Mouse (Mus musculus) spleen, embryonic (tissue): ENCODE results near the gene Wbp4.

Source experiments
- CTCF ChIA-PET: fragments of 350-600 bp; sonication (Branson Sonifier 250); formaldehyde crosslinking; loops from one replicate; lab custom pipeline; 2022; lab: Charles Lee

Gene Wbp4

DNA sequence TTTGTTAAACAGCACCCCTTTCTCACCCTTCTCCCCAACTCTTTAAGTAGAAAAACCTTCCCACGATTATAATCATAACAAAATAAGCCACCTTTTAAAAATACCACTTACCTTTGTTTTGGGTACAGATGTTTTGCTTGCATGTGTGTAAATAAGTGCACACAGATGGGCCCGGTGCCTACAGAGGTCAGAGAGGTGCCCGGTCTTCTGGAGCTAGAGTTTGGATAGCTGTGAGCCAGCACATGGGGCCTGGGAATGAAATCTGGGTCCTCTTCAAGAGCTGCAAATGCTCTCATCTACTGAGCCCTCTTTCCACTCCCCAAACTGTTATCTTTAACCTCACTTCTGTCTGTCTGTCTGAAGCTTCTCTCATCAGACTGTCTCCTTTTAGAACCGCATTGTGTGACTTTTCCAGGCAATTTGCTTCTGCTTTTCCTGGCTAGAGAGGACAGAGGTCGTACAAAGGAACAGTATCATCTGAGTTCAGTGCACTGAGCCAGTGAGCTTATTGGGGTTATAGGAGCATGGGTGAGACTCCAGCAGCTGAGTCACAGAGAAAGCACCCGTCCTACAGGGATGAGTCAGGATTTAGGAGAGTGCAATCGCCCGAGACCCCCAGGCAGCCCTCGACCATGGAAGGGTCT, 27.5 kb upstream of the Wbp4 start:
- CTCF ChIA-PET: no interaction called here

DNA sequence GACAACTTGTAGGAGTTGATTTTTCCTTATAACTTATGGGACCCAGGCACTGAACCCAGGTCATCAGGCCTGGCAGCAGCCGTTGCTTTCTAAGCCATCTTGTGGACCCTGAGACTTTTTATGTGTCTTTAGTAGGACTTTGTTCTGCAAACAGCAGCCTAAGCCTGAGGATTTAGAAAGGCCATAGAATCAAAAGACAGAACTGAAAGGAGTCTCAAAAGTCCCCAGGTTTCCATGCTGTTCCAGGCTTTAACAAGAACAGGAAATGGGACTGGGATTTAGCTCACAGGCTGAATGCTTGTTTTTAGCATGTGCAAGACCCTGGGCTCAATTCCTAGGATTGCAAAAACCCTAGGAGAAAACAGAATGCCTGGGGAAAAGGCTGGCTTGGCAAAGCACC, 26.5 kb upstream of the Wbp4 start:
- CTCF ChIA-PET: no interaction called here

GRCm38 (mm10) chr14:79506207-79506606, 24.9 kb upstream of the Wbp4 start:
- CTCF ChIA-PET: interaction anchor here (0.5 kb wide), 2 partner anchors 18 to 704 kb away, joined by 3 to 4 read pairs; no protein-coding TSS in a partner anchor

DNA sequence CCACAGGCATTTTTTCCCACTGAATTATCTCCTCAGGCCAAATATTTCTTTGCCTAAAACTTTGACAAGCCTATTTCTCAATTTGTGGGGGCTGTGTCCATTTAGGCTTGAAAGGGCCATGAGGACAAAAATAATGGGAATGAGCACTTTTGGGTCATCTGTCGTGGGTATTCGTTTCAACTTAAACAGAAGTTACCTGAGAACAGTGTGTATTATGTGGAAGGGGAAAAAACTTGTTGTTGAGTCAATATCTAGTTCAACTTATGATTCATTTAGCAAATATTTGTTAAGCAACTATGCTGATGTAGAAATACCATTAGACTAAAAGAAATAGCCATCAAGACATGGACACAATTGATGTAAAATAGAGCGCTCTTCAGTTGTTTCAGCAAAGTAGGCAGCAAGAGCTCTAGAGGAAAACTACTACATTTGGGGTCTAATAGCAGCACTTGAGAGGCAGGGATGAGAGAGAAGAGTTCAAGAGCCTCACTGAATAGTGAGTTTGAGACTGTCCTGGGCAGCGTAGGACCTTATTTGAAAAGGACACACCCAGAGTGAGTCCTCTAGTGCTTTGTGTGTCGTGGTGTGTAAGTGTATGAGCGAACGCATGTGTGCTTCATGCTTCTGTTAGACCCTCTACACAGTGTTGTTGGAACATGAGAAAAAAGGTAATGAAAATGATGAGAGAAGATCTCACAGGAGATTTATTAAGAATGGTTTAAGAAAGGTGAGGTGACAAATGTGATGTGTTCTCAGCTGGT, 23.1 kb upstream of the Wbp4 start:
- CTCF ChIA-PET: no interaction called here

DNA sequence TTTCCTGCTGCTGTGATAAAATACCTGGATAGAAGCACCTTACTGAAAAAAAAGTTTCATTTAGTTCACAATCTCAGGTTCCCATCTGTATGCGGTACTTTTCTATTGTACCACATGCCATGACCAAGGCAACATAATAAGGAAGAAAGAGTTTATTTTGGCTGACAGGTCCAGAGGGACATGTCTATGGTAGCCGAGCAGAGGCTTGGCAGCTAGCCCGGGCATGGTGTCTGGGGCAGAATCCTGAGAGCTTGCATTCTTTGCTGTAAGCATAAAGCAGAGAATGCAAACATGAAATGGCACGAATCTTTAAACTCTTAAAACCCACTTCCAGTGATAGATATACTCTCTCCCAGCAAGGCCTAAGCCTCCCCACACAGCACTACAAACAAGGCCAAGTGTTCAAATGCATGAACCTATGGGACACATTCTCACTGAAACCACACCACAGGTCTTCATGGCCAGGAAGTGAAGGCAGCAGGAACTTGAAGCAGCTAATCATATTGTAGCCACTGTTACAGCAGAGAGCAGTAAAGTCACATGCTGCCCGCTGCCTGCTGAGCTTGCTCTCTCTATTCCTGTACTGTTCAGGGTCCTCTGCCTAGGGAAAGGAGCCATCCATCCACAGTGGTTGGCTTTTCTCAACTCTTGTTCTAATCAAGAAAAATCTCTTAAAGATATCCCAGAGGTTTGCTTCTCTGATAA, 22.2 kb upstream of the Wbp4 start:
- CTCF ChIA-PET: no interaction called here

DNA sequence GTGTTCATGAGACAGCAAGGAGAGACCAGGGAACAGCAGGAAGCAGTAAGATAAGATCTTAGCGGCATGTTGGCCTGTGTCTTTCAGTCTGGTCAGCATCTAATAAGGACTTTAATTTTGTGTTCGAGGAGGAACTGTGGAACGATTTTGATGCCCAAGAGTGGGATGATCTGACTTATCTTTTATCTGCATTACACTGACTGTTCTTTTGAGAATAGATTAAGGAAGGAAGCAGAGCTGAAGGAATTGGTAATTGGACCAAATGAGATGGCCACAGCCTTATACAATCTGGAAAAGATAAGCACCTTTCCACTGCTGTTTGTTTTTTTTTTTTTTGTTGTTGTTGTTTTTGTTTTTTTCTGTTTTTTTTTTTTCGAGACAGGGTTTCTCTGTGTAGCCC, 19.4 kb upstream of the Wbp4 start:
- CTCF ChIA-PET: no interaction called here

DNA sequence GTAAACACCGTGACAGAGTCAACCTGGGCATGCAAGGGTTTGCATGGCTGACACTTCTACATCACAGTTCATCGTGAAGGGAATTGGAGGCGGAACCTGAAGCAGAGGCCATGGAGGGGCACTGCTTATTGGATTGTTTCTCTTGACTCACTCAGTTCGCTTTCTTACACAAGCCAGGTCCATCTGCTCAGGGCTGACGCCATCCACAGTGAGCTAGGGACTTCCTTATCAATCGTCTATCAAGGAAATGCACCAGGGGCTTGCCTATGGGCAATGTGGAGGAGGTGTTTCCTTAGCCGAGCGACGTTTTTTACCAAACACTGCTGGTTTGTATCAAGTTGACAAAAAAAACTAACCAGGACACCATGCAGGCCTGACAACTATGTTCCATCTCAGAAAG, 18.0 kb upstream of the Wbp4 start:
- CTCF ChIA-PET: no interaction called here

DNA sequence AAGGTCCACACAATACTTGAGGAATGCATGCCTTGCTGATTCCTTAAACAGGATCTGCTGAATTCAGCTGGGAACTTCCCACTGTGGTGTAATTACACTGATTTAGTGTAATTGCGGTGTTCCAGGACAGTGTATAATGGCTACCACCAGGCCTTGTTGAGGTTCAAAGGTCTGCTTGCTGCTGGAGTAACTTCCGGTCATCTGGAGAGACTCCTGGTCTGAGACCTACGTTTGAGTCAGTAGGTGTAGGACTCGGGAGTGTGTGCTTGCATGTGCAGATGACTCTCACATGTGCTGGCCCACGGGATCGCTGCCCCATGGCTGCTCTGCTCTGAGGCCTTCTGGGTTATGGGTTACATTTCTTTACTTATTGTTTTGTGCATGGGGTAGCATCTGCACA, 13.0 kb upstream of the Wbp4 start:
- CTCF ChIA-PET: no interaction called here

DNA sequence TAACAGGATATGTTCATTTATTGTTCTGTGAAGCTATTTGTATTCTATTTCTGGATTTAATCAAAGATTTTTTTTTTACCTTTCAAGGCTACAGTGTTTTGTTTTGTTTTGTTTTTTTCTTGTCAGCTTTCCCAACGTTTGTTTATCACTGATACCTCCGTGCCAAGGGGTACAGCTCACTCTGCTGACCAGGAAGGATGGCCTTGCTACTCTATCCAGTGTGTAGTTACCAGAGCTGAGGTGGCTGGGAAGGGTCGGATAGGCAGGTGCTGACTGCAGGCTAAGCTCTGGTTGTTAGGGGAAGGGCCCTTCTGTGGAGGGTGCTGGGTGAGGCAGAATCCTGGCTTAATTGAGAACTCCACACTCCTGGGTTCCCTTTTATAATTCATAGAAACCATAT, 8.9 kb upstream of the Wbp4 start:
- CTCF ChIA-PET: no interaction called here

DNA sequence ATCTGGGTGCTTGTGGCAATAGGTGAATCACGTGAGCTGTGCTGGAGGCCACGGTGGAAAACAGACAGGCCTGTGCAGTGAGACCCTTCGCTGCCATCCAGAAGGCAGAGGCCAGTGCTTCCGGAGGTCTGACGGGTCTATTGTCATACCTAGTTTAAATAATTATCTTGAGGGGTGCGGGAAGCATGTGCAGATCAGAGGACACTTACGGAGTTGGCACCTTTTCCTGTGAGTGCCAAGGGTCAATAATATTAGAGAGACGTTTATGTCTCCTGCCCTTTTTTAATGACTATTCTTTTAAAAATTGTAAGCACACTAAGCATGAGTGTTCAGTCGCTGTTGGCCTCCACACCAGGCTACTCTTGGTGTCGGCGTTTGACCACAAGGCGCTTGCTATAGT, 7.8 kb upstream of the Wbp4 start:
- CTCF ChIA-PET: no interaction called here

GRCm38 (mm10) chr14:79488531-79488930, 7.2 kb upstream of the Wbp4 start:
- CTCF ChIA-PET: interaction anchor here (0.7 kb wide), 1 partner anchor 18 kb away, joined by 4 read pairs; no protein-coding TSS in a partner anchor

DNA sequence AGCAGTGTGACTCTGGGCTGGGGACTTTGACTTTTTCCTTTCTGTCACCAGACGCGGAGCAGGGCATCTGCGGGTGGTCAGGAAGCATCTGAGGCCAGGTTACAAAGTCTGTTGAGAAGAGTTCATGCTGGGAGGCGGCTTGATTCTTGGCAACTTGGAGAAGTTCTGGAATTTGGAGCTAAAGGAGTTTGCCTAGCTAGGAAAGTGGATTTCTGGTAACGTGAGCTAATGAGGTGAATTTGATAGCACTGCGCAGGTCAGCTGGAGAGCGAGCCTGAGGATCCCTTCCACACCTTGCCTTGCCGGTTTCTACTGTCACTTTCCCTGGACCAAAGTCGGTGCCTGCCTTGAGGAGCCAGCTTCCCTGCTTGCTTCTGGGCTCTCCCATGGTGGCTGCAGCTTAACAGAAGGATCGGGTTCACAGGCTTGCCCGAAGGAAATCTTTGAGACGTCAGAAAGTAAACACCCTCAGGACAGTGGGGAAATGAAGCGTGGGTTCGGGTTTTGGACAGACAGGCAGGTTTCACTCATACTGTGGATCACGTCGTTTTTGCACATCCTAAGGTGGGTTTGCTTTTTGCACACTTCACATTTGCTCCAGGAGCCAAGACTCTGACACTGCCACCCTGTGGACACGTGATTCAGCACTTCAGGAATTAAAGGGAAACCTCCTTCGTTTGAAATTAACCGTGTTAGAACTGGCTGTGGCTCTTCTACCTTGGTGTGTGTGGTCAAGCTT, 5.8 kb upstream of the Wbp4 start:
- CTCF ChIA-PET: interaction anchor here (0.6 to 1.3 kb wide), 2 partner anchors 25 to 95 kb away, joined by 3 to 5 read pairs; no protein-coding TSS in a partner anchor

DNA sequence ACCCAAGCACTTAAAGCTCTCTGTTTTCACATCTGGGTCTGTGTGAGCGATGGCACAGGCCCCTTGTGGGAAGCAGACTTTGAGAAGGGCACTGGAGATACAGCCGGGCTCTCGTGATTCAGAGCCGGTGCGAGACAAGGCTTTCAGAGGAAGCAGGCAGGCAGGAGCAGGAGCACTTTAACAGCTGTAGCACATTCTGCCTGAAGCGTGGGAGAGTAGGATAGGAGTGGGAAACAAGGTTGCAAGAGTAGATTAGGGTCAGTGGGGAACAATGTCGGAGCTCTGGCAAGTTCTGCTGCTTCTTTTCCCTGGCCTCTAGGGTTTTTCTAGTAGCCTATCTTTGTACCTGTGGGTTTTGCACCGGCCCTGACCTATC, 5.3 kb upstream of the Wbp4 start:
- CTCF ChIA-PET: interaction anchor here (0.6 to 1.3 kb wide), 2 partner anchors 26 to 611 kb away, joined by 3 to 9 read pairs; no protein-coding TSS in a partner anchor

GRCm38 (mm10) chr14:79483611-79484120, 2.3 kb upstream of the Wbp4 start:
- CTCF ChIA-PET: no interaction called here

GRCm38 (mm10) chr14:79482747-79483355, 1.5 kb upstream of the Wbp4 start:
- CTCF ChIA-PET: interaction anchor here (0.5 kb wide), 1 partner anchor 105 kb away, joined by 3 read pairs; the partner anchor contains the start of gene Sugt1

- CTCF ChIA-PET: interaction anchor here (0.6 kb wide), 1 partner anchor 70 kb away, joined by 3 read pairs; no protein-coding TSS in a partner anchor
These were observed 936 bp upstream of the Wbp4 start for GRCm38 (mm10) chr14:79482251-79482661.

DNA sequence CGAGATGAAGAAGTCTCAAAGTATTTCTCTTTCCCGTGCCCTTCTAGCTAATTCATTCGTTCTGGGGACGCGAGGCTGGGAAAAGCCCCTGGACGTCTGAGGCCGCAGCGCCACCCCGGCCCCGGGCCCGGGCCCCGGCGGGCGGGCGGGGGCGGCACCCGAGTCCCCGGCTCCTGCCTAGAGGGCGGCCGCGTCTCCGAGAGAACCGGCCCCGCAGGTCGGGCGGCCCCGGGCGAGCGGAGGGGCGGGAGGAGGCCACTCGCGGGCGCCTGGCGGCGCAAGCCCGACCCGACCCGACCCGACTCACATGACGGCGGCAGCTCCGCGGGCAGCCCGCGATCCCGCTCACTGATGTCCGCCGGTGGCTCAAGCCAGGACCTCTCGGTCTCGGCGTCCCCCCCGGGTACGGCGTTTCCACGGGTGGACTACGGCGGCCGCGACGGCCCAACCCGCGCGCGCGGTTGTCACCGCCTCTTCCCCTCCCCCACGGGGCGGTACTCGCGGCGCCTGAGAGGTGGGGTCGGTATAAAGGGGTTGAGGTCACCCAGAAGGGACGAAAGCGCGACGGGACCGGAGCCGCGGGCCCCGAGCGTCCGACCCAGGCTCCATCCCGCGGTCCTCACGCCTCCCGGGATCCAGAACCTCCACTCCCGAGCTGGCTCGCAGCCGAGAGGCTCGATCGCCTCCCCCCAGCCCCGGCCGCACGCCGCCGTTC, 539 bp downstream of the Wbp4 start, which contains the start of gene Elf1:
TSS of gene Elf1 (plus strand) at position 571 of the 715 bp plus-strand sequence.
- CTCF ChIA-PET: interaction anchor here (1.1 kb wide), 1 partner anchor 87 kb away, joined by 5 read pairs; no protein-coding TSS in a partner anchor

DNA sequence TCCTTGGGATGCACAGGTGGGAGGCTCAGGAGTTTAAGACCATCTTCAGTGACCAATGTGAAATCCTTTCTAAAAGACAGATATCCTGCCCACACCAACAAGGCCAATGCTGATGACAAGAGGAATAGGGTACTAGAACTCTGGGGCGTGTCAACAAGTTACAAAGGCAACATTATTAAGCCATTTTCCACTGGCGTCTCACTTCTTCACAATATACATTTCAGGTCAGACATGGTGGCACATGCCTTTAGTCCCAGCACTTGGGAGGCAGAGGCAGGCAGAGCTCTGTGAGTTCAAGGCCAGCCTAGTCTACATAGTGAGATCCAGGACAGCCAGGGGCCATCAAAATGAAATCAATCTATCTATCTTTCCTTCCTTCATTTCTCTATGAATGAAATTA, 7.9 kb downstream of the Wbp4 start:
- CTCF ChIA-PET: no interaction called here

GRCm38 (mm10) chr14:79467621-79468020, 13.7 kb downstream of the Wbp4 start:
- CTCF ChIA-PET: no interaction called here

DNA sequence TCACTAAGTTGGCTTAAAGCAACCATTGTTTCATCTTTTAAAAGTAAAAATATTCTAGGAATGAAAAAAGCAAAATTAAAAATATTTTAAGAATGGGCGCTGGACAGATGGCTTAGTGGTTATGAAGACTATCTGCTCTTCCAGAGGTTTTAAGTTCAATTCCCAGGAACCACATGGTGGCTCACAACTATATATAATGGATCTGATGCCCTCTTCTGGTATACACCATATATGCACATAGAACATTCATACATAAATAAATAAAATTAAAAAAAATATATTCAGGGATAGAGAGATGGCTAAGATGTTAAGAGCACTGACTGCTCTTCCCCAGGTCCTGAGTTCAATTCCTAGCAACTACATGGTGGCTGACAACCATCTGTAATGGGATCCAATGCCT, 15.7 kb downstream of the Wbp4 start:
- CTCF ChIA-PET: no interaction called here
